Comparison of ENCODE assay signal across 8 mouse cellular contexts in the genomic region with DNA sequence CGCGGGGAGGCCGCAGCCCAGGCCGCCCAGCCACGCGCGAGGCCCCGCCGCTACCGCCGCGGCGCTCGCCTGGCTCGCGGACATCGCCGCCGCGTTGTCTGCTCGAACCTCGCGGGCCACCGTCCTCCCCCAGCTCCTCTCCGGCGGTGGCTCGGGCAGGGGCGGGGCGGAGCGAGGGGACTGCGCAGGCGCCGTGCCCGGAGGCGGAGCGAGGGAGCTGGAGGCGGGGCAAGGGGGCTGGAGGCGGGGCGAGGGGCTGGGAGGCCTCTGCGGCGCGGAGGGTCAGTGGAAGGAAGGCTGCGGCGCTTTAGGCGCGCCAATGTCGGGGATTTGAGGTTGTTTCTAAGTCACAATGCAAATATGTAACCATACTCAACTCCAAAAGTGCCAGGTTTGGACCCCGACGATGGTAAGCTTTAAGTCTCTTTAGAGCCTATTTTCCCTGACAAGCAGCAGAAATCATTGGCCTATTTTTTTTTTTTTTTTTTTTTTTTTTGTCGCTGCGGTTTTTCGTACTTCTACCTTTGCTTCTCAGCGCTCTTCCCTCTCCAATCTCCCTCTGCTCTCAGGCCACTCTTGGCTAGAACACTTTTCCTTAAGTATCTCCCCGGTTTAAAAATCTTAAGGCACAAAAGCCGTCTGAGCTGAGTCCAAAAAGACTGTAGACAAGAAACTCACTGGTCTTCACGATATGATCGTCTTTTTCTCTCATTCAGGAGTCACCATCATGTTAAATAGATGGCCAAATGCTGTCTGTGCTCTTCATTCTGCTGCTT. TPM values are rescaled to one million over a fixed set of nuclear protein-coding genes. Genes with fewer than 3 reads are reported as not detected.
DNase-seq lines count a peak whose midpoint lies in the region; ATAC-seq and TF ChIP-seq lines count a peak whose summit lies in the region.

Gene Arl5a (minus strand): TSS at position 155 of the 776 bp plus-strand sequence.

- no peak for TF ChIP-seq EP300 in heart, postnatal 0 days (IDR thresholded peaks at IDR 0.05; ENCODE audit: low read depth)

- no peaks in the 10 kb centered on the region for H3K36me3 ChIP-seq in forebrain, embryonic 12.5 days (replicated peaks)
- H3K36me3 ChIP-seq in heart, postnatal 0 days (replicated peaks; ENCODE audit: control insufficient read depth, insufficient read depth, low read length), result no peaks in the 10 kb centered on the region
- H3K36me3 ChIP-seq in liver, embryonic 16.5 days (ENCODE audit: control insufficient read depth, insufficient read depth), result no peaks in the 10 kb centered on the region
- H3K36me3 ChIP-seq in neural tube, embryonic 13.5 days, result no peaks in the 10 kb centered on the region
- H3K36me3 ChIP-seq in testis, adult 2 months (ENCODE audit: control insufficient read depth, insufficient read depth, low read length), result no peaks in the 10 kb centered on the region

- H3K27me3 ChIP-seq in forebrain, embryonic 12.5 days, result no peaks in the 10 kb centered on the region
- H3K27me3 ChIP-seq in heart, postnatal 0 days (ENCODE audit: control insufficient read depth, insufficient read depth, low read length), result no peaks in the 10 kb centered on the region
- no peaks in the 10 kb centered on the region for H3K27me3 ChIP-seq in liver, embryonic 16.5 days (ENCODE audit: control insufficient read depth, insufficient read depth, low read depth, low read length)
- no peaks in the 10 kb centered on the region for H3K27me3 ChIP-seq in neural tube, embryonic 13.5 days
- no peaks in the 10 kb centered on the region for H3K27me3 ChIP-seq in testis, adult 2 months (ENCODE audit: control insufficient read depth, insufficient read depth, low read length)

- ATAC-seq in forebrain, embryonic 12.5 days (ENCODE audit: low FRiP score), result peak; percentile 96
- ATAC-seq in heart, postnatal 0 days (ENCODE audit: insufficient read depth, low read depth), result peak; percentile 97
- peak; percentile 94 for ATAC-seq in liver, embryonic 16.5 days (ENCODE audit: low read depth)
- peak; percentile 96 for ATAC-seq in neural tube, embryonic 13.5 days (ENCODE audit: low read depth)

- peak; percentile 91 to 93 for DNase-seq in CD8-positive naive resting alpha-beta T cell, adult 2 months (ENCODE audit: low read depth in 2 of 2, low spot score in 2 of 2)
- peak; percentile 65 for DNase-seq in c-Kit-positive CD71-positive TER-119-negative erythroid progenitor cells, embryonic 14.5 days (ENCODE audit: low read depth)
- peak; percentile 91 for DNase-seq in heart, postnatal 0 days (ENCODE audit: low spot score)
- DNase-seq in kidney, postnatal 4 days, result peak; percentile 98

- H3K9me3 ChIP-seq in forebrain, embryonic 12.5 days, result no peaks in the 10 kb centered on the region
- H3K9me3 ChIP-seq in heart, postnatal 0 days (replicated peaks; ENCODE audit: control insufficient read depth, low read length), result no peaks in the 10 kb centered on the region
- no peaks in the 10 kb centered on the region for H3K9me3 ChIP-seq in liver, embryonic 16.5 days (replicated peaks; ENCODE audit: control insufficient read depth, low read length)
- H3K9me3 ChIP-seq in neural tube, embryonic 13.5 days, result no peaks in the 10 kb centered on the region

- no peak for TF ChIP-seq CTCF in heart, postnatal 0 days (IDR thresholded peaks at IDR 0.05; ENCODE audit: low read depth)
- no peak for TF ChIP-seq CTCF in testis, adult 2 months (IDR thresholded peaks at IDR 0.05; ENCODE audit: control insufficient read depth, insufficient read depth, insufficient replicate concordance, low read depth, low read length)

- peak within 1 kb of the TSS; percentile 93 for H3K4me3 ChIP-seq in forebrain, embryonic 12.5 days (replicated peaks)
- peak within 1 kb of the TSS; percentile 99 for H3K4me3 ChIP-seq in heart, postnatal 0 days (ENCODE audit: low read depth, low read length)
- H3K4me3 ChIP-seq in liver, embryonic 16.5 days (ENCODE audit: low read depth, low read length), result peak within 1 kb of the TSS; percentile 95
- H3K4me3 ChIP-seq in neural tube, embryonic 13.5 days, result peak within 1 kb of the TSS; percentile 95
- H3K4me3 ChIP-seq in testis, adult 2 months (ENCODE audit: control insufficient read depth, low read depth, low read length), result peak within 1 kb of the TSS; percentile 95

- peak within 1 kb of the TSS; percentile 91 for H3K27ac ChIP-seq in forebrain, embryonic 12.5 days
- peak within 1 kb of the TSS; percentile 94 for H3K27ac ChIP-seq in heart, postnatal 0 days (ENCODE audit: low read depth)
- H3K27ac ChIP-seq in liver, embryonic 16.5 days (ENCODE audit: low read length), result peak within 1 kb of the TSS; percentile 88
- peak within 1 kb of the TSS; percentile 92 for H3K27ac ChIP-seq in neural tube, embryonic 13.5 days (replicated peaks)
- peak within 1 kb of the TSS; percentile 90 for H3K27ac ChIP-seq in testis, adult 2 months (ENCODE audit: control insufficient read depth, insufficient read depth, low read depth, low read length)

- TF ChIP-seq POLR2A in testis, adult 2 months (IDR thresholded peaks at IDR 0.05; ENCODE audit: control insufficient read depth, low read depth, low read length), result peak; percentile 64

- H3K9ac ChIP-seq in forebrain, embryonic 12.5 days, result peak within 1 kb of the TSS; percentile 94
- peak within 1 kb of the TSS; percentile 98 for H3K9ac ChIP-seq in heart, postnatal 0 days (replicated peaks; ENCODE audit: low read depth, low read length)
- peak within 1 kb of the TSS; percentile 98 for H3K9ac ChIP-seq in liver, embryonic 16.5 days (ENCODE audit: low read depth, low read length)
- peak within 1 kb of the TSS; percentile 94 for H3K9ac ChIP-seq in neural tube, embryonic 13.5 days

- H3K4me2 ChIP-seq in forebrain, embryonic 12.5 days, result peak within 1 kb of the TSS; percentile 56
- H3K4me2 ChIP-seq in heart, postnatal 0 days (ENCODE audit: low read depth, low read length), result peak within 1 kb of the TSS; percentile 69
- H3K4me2 ChIP-seq in liver, embryonic 16.5 days (ENCODE audit: low read depth, low read length), result peak within 1 kb of the TSS; percentile 91
- H3K4me2 ChIP-seq in neural tube, embryonic 13.5 days, result peak within 1 kb of the TSS; percentile 74

- H3K4me1 ChIP-seq in forebrain, embryonic 12.5 days, result peaks cover 26% of the 10 kb centered on the region
- peaks cover 27% of the 10 kb centered on the region for H3K4me1 ChIP-seq in heart, postnatal 0 days (ENCODE audit: control insufficient read depth, insufficient read depth)
- peaks cover 28% of the 10 kb centered on the region for H3K4me1 ChIP-seq in liver, embryonic 16.5 days (ENCODE audit: control insufficient read depth, low read depth, low read length)
- peaks cover 40% of the 10 kb centered on the region for H3K4me1 ChIP-seq in neural tube, embryonic 13.5 days (replicated peaks)
- H3K4me1 ChIP-seq in testis, adult 2 months (ENCODE audit: control insufficient read depth, insufficient read depth, low read length), result peaks cover 3% of the 10 kb centered on the region; the same call in 1 of the 2 replicates

- WGBS in forebrain, embryonic 12.5 days, result under 1% methylated on average over 33 of the region's 57 CpGs
- under 1% methylated on average over 50 of the region's 57 CpGs for WGBS in heart, postnatal 0 days
- WGBS in liver, embryonic 16.5 days (ENCODE audit: insufficient replicate concordance), result under 1% methylated on average over 54 of the region's 57 CpGs
- under 1% methylated on average over 57 of the region's 57 CpGs for WGBS in neural tube, embryonic 13.5 days

RNA-seq across cellular contexts. Expression of gene Arl5a, which starts in this region (rescaled TPM):
- 67.8 and 72.3 TPM in 2 replicates for polyA plus RNA-seq in forebrain, embryonic 12.5 days (2016; fragmentation: Nextera tagmentation; extraction: Ambion mirVana)
- 57.5 and 73.2 TPM in 2 replicates for total RNA-seq in heart, postnatal 0 days (2014; rRNA removed; ENCODE audit: low replicate concordance)
- 23.9 and 26.2 TPM in 2 replicates for polyA plus RNA-seq in heart, postnatal 0 days (2015; fragmentation: Nextera tagmentation; extraction: Ambion mirVana)
- polyA plus RNA-seq in liver, embryonic 16.5 days (2015; fragmentation: Nextera tagmentation; extraction: Ambion mirVana), result 20.0 and 22.3 TPM in 2 replicates
- 40.9 and 45.3 TPM in 2 replicates for polyA plus RNA-seq in neural tube, embryonic 13.5 days (2015; fragmentation: Nextera tagmentation; extraction: Ambion mirVana)
- 1.1 and 1.3 TPM in 2 replicates for polyA plus RNA-seq in testis, adult 2 months (2012; rRNA removed)

Comparison
In these comparisons a context has a peak if more than half of its experiments do, and no peak if none do; other contexts are left out.
1. Peak in every context shown above with its lines: DNase-seq, ATAC-seq, H3K4me3 ChIP-seq and H3K27ac ChIP-seq.